Mouse (Mus musculus) cerebellum, postnatal 10 days (tissue): ENCODE measurements at regions not wholly inside any gene's neighbourhood (a gene's known extent, or its start where the extent isn't known, plus 50 kb on each side); places are given as distances from the start of the nearest gene placed in this dataset.

Experiments used
- DNase-seq, 2 experiments: peaks; one replicate each; pipeline ENCODE4 v3.0.0; 2021; ENCODE audit warnings: mixed read lengths in 2 of 2

DNA sequence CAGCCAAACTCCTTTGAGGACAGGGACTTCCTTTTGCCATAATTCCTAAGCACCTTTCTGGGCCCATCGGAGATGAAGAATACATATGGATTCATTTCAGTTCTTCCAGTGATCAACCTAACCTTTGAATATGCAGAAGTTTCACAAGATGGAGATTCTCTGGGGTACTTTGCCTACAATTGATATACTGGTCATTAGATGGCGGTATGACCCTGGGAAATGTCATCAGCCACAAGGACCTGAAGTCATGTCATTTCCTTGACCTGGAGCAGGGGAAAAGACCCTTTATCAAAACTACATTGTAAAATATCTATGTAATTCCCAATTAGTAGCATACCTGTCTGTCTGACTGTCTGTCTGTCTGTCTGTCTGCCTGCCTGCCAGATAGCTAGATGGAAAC, 164.0 kb upstream of the Slc24a3 start:
- no peak for DNase-seq

DNA sequence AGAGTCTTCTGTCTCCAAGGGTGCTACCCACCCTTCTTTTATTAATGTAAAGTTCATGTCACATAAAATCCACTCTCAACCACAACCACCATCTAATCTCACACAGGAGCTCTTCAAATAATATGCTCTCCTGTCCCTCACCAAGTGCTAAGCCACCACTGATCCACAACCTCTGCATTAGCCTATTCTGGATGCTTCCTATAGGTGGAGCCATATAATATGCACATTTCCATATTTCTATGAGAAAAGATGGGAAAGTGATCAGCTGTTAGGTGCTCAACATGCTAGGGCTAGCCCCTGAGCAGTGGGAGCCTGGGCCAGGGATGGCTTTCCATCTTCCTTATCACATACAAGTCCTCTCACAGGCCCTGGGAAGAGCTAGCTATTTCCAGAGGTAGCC, 156.9 kb upstream of the Slc24a3 start:
- no peak for DNase-seq

DNA sequence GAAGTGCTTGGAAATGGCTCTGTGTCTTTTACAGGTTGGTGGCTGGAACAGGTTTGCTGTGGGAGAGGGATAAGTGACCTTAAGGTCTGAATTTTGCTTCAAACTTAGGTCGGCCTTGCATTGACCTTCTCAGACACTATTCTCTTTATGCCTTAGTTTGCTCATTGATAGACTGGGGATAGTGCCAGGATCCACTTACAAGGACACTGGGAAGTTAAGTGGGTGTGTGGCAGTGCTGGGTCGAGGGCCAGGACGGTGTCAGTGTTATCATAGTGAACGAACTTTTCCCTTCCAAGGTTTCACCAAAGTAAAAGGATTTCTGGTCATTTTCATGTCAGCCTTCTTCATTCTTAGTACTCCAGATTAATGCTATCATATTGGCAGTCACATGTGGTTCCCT, 156.3 kb upstream of the Slc24a3 start:
- no peak for DNase-seq

DNA sequence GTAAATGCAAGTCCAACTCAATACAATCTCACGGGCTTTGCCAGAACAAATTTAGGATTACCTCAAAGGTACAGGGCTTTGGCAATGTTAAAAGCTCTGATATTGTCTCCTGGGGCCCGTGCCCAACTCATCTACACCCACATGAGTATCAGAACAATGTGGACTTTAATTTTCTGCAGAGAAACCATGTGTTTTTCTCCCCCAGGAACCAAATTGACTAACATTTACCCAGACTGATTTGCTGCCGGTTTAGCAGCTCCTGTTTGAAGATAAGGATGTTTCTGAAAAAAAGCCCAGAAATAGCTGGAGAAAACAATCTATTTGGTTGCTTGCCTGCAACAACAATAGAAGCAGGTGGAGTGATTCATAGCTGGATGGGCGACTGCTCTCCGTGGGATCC, 151.6 kb upstream of the Slc24a3 start:
- DNase-seq, result no peak

GRCm38 (mm10) chr2:145016939-145017338, 150.6 kb upstream of the Slc24a3 start:
- DNase-seq, result no peak

GRCm38 (mm10) chr2:145017625-145018167, 149.9 kb upstream of the Slc24a3 start:
- no peak for DNase-seq

DNA sequence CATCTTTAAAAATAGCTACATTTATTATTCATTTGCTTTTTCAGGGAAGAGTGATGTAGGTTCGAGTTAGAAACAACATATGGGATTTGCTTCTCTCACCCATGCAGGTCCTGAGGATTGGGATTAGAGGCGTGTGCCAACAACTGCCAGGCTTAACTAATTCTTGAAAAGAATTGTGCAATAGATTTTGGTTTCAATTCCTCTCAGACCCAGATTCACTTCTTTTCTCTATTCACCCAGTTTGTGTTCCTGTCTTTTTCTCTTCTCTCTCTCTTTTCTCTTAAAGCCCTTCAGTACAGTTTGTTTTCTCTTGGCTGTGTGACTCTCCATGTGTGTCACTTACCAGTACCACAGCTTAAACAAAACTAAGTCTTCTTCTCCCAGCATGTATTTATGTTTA, 119.8 kb upstream of the Slc24a3 start:
- no peak for DNase-seq

- DNase-seq, result no peak
These were observed 117.7 kb upstream of the Slc24a3 start for GRCm38 (mm10) chr2:145049655-145050376.

- no peak for DNase-seq
These were observed 115.1 kb upstream of the Slc24a3 start for GRCm38 (mm10) chr2:145052405-145052804.

DNA sequence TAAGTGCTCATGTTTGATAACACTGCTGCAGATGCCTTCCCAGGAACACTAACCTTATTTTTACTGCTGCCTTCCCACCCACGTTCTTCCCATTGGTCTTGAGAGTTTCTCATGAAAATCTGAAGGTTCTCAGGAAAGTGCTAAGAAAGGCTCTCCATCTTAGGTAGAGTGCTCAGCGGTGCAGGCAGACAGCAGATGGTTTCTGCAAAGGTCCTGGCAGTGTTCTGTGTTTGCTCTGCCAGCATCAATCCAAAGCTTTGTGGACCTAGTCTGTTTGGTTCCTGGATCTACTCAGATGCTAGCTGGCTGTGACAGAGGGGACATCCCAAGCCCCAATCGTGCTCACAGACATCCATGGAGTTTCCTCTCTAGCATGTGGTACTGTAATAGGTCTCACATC, 111.3 kb upstream of the Slc24a3 start:
- DNase-seq, result peak; percentile 78 to 80

- DNase-seq, result peak in 1 of 2 experiments; percentile 4
These were observed 110.8 kb upstream of the Slc24a3 start for GRCm38 (mm10) chr2:145056762-145057161.

DNA sequence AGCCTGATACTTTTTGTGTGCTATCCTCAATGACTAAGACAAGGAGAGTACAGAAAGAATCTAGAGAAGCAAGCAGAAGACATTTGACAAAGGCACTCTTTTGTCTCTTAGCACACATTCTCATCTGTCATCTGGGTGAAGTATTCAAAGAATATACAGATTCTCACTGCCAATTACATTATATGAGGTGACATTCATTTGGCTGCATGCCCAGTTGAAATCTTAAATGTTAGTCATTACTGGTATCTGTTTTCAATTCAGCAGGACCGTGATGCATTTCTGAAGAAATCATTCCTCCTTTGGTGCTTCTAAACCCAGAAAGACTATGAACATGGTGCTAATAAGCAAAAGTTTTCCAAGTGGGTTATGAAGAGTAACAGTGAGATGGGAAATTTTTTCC, 97.6 kb upstream of the Slc24a3 start:
- no peak for DNase-seq

DNA sequence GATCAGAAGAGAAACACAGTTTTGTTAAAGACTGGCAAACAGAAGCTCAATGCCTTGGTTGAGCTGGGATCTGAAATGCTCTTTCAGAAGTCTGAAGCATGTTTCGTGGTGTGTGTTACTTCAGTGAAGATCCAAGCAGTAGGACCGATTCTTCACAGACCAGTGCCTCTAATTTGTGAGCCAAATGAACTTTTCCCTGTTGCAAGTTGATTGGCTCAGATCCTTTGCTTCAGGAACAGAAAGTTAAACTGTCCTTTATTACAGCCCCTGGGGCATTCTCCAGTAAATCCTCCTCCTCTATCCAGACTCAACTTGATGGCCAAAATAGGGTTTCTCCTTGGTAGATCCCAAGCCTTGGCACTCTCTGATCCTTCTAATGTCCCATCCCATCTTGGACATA, 85.6 kb upstream of the Slc24a3 start:
- DNase-seq, result no peak

DNA sequence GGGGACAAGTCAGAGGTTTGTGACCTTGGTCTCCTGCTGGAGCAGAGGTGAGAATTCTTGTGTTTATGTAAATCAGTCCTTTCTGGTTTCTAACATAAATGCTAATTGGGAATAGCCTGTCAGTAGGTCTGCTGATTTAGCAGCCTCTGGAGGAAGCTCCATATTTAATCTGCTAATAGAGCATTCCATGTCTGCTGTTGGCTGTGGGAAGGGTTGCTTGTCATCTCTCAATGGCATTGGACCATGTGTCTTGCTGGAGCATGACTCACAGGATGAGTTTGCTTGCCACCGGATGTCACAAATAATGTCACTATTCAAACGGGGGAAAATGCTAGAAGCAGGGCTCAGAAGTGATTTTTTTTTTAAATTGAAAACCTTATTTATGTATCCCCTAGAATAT, 82.9 kb upstream of the Slc24a3 start:
- no peak for DNase-seq

- DNase-seq, result no peak
These were observed 81.4 kb upstream of the Slc24a3 start for GRCm38 (mm10) chr2:145086118-145086517.

DNA sequence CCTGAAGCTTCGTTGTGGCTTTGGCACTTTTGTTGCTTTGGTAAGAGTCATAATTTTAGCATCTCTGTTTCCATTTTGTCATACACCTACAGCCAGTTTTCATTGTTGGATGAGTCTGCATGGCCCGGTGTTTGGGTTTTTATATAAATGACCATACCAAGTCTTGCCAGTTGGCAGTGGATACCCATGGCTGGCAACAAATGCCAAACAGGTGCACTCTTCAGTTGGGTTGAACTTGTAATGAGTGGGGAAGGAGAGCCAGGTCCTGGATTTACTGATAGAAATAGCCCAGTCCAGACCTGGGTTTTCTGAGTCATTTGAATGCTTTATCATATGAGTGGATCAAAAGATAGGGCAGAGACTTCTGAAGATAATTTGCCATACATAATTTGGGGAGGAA, 64.3 kb upstream of the Slc24a3 start:
- DNase-seq, result peak; percentile 80 to 81

DNA sequence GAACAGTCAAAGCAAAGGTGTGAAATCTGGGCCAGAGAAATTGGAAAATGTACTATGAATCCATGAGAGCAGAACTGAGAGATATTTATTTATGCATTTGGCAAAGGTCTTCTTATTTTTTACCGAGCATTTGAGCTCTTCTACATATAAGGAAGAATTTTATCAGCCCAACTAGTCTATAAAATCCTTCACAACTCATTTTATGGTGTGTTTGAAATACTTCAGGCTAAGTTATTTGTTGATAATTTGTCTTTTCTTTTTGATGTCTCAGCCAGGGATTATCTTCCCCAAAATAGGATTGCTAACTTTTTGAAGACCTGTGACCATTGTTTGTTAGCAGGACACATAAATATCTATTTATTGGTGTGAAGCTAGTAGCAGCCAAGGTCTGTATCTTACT, 55.9 kb upstream of the Slc24a3 start:
- no peak for DNase-seq

GRCm38 (mm10) chr2:145115043-145115442, 52.5 kb upstream of the Slc24a3 start:
- DNase-seq, result no peak
